Mouse (Mus musculus) frontal cortex, postnatal 25 days (tissue): ENCODE data around the gene Smyd5.

ENCODE experiments used
- DNase-seq, 2 experiments: peaks; one replicate each; pipeline ENCODE4 v3.0.0; 2022; ENCODE audit warnings: low spot score in 2 of 2

Gene Smyd5

DNA sequence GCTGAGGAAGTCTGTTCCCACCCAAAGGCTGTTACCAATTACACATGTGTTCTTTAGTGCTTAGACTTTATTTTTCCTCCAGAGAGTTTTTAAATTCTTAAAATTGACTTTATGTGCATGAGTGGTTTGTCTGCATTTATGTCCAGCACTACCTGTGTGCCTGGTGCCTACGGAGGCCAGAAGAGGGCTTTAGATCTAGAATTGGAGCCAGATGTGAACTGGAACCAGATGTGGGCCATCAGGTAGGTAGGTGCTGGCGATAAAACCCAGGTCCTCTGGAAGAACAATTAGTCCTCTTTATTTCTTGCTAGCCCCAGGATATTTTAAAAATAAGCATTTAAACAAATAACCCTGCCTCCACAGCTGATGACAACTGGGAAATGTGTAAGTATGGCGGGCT is 59.8 kb downstream of the Smyd5 start:
- DNase-seq = no peak
